Mouse (Mus musculus): ENCODE results near the gene Pianp. TPM values are rescaled to one million over a fixed set of nuclear protein-coding genes. Genes with fewer than 3 reads are reported as not detected.

Gene Pianp
- polyA plus RNA-seq (2011; ENCODE audit: insufficient read depth, insufficient read length, low read depth, missing spikeins) = 14.3 and 21.4 TPM in 2 replicates

GRCm38 (mm10) chr6:124996551-124997501, at the start of gene Pianp:
Gene Pianp, plus strand, starts transcription at chr6:124996694.
- Histone ChIP-seq H3K4me1 (ENCODE audit: control insufficient read depth, insufficient read depth, low read length) (peaks cover 4% of the 10 kb centered on the region), H3K4me3 (ENCODE audit: low read depth, low read length) (peak within 1 kb of the TSS; percentile 74), H3K36me3 (ENCODE audit: control insufficient read depth, insufficient read depth, low read length, poor library complexity, severe bottlenecking) (no peaks in the 10 kb centered on the region), H3K27ac (ENCODE audit: insufficient read depth, low read length) (no peak within 1 kb of the TSS), H3K27me3 (ENCODE audit: control insufficient read depth, insufficient read depth, low read length, poor library complexity, severe bottlenecking) (no peaks in the 10 kb centered on the region), H3K9ac (ENCODE audit: low read depth, poor library complexity, severe bottlenecking) (peak within 1 kb of the TSS; percentile 75), H3K9me3 (replicated peaks; ENCODE audit: control insufficient read depth, insufficient read depth, low read length, poor library complexity, severe bottlenecking) (no peaks in the 10 kb centered on the region)
- TF ChIP-seq CTCF (IDR thresholded peaks at IDR 0.05; ENCODE audit: low read depth, low read length) = no peak
- no peak for TF ChIP-seq EP300 (IDR thresholded peaks at IDR 0.05; ENCODE audit: insufficient read depth, low read depth, low read length)
- TF ChIP-seq POLR2A (IDR thresholded peaks at IDR 0.05; ENCODE audit: insufficient read depth, low read length) = no peak

- Histone ChIP-seq H3K36me3 (ENCODE audit: control insufficient read depth, insufficient read depth, low read length, poor library complexity, severe bottlenecking) (peaks cover 17% of the 10 kb centered on the region), H3K9me3 (replicated peaks; ENCODE audit: control insufficient read depth, insufficient read depth, low read length, poor library complexity, severe bottlenecking) (peaks cover 39% of the 10 kb centered on the region), H3K9ac (ENCODE audit: low read depth, poor library complexity, severe bottlenecking) (no peak overlapping the region), H3K27me3 (ENCODE audit: control insufficient read depth, insufficient read depth, low read length, poor library complexity, severe bottlenecking) (no peaks in the 10 kb centered on the region), H3K4me3 (ENCODE audit: low read depth, low read length) (no peak overlapping the region), H3K4me1 (ENCODE audit: control insufficient read depth, insufficient read depth, low read length) (no peaks in the 10 kb centered on the region), H3K27ac (ENCODE audit: insufficient read depth, low read length) (peak overlapping the region; percentile 99)
- TF ChIP-seq EP300 (IDR thresholded peaks at IDR 0.05; ENCODE audit: insufficient read depth, low read depth, low read length) = 0 out of 2 replicates have a peak, but pooled peaks have one; percentile 29
- TF ChIP-seq POLR2A (IDR thresholded peaks at IDR 0.05; ENCODE audit: insufficient read depth, low read length) = no peak
Observed at GRCm38 (mm10) chr6:124953991-124954715, 42.3 kb upstream of the Pianp start.

GRCm38 (mm10) chr6:124955212-124955611, 41.3 kb upstream of the Pianp start:
- Histone ChIP-seq H3K27ac (ENCODE audit: insufficient read depth, low read length) (peak overlapping the region; percentile 99), H3K36me3 (ENCODE audit: control insufficient read depth, insufficient read depth, low read length, poor library complexity, severe bottlenecking) (peaks cover 25% of the 10 kb centered on the region), H3K4me3 (ENCODE audit: low read depth, low read length) (no peak overlapping the region), H3K9me3 (replicated peaks; ENCODE audit: control insufficient read depth, insufficient read depth, low read length, poor library complexity, severe bottlenecking) (peaks cover 38% of the 10 kb centered on the region), H3K27me3 (ENCODE audit: control insufficient read depth, insufficient read depth, low read length, poor library complexity, severe bottlenecking) (no peaks in the 10 kb centered on the region), H3K9ac (ENCODE audit: low read depth, poor library complexity, severe bottlenecking) (no peak overlapping the region), H3K4me1 (ENCODE audit: control insufficient read depth, insufficient read depth, low read length) (no peaks in the 10 kb centered on the region)
- TF ChIP-seq CTCF (IDR thresholded peaks at IDR 0.05; ENCODE audit: low read depth, low read length) (no peak), POLR2A (IDR thresholded peaks at IDR 0.05; ENCODE audit: insufficient read depth, low read length) (no peak), EP300 (IDR thresholded peaks at IDR 0.05; ENCODE audit: insufficient read depth, low read depth, low read length) (no peak)

GRCm38 (mm10) chr6:124958127-124958526, 38.4 kb upstream of the Pianp start:
- no peak overlapping the region for H3K27ac ChIP-seq (ENCODE audit: insufficient read depth, low read length)
- no peaks in the 10 kb centered on the region for H3K27me3 ChIP-seq (ENCODE audit: control insufficient read depth, insufficient read depth, low read length, poor library complexity, severe bottlenecking)
- TF ChIP-seq EP300 (IDR thresholded peaks at IDR 0.05; ENCODE audit: insufficient read depth, low read depth, low read length) = no peak
- no peak for TF ChIP-seq POLR2A (IDR thresholded peaks at IDR 0.05; ENCODE audit: insufficient read depth, low read length)
- no peak for TF ChIP-seq CTCF (IDR thresholded peaks at IDR 0.05; ENCODE audit: low read depth, low read length)
- no peak overlapping the region for H3K4me3 ChIP-seq (ENCODE audit: low read depth, low read length)
- H3K36me3 ChIP-seq (ENCODE audit: control insufficient read depth, insufficient read depth, low read length, poor library complexity, severe bottlenecking) = peaks cover 41% of the 10 kb centered on the region
- no peaks in the 10 kb centered on the region for H3K4me1 ChIP-seq (ENCODE audit: control insufficient read depth, insufficient read depth, low read length)
- H3K9me3 ChIP-seq (replicated peaks; ENCODE audit: control insufficient read depth, insufficient read depth, low read length, poor library complexity, severe bottlenecking) = peaks cover 11% of the 10 kb centered on the region
- H3K9ac ChIP-seq (ENCODE audit: low read depth, poor library complexity, severe bottlenecking) = no peak overlapping the region

- H3K4me1 ChIP-seq (ENCODE audit: control insufficient read depth, insufficient read depth, low read length) = no peaks in the 10 kb centered on the region
- no peak overlapping the region for H3K27ac ChIP-seq (ENCODE audit: insufficient read depth, low read length)
- no peak overlapping the region for H3K9ac ChIP-seq (ENCODE audit: low read depth, poor library complexity, severe bottlenecking)
- H3K36me3 ChIP-seq (ENCODE audit: control insufficient read depth, insufficient read depth, low read length, poor library complexity, severe bottlenecking) = peaks cover 41% of the 10 kb centered on the region
- TF ChIP-seq POLR2A (IDR thresholded peaks at IDR 0.05; ENCODE audit: insufficient read depth, low read length) (no peak), EP300 (IDR thresholded peaks at IDR 0.05; ENCODE audit: insufficient read depth, low read depth, low read length) (no peak), CTCF (IDR thresholded peaks at IDR 0.05; ENCODE audit: low read depth, low read length) (no peak)
- H3K27me3 ChIP-seq (ENCODE audit: control insufficient read depth, insufficient read depth, low read length, poor library complexity, severe bottlenecking) = no peaks in the 10 kb centered on the region
- H3K9me3 ChIP-seq (replicated peaks; ENCODE audit: control insufficient read depth, insufficient read depth, low read length, poor library complexity, severe bottlenecking) = no peaks in the 10 kb centered on the region
- no peak overlapping the region for H3K4me3 ChIP-seq (ENCODE audit: low read depth, low read length)
Observed at GRCm38 (mm10) chr6:124959960-124960359, 36.5 kb upstream of the Pianp start.
